Mouse (Mus musculus) erythroblast, embryonic 14.5 days (primary cell): ENCODE data around the gene Tnfrsf19.

ENCODE experiments used
- GATA1 ChIP-seq: IDR thresholded peaks from 2 replicates; pipeline ENCODE4 v1.6.1; 2012; ENCODE audit warnings: low read length, inconsistent platforms, mixed read lengths
- TAL1 ChIP-seq: IDR thresholded peaks from 3 replicates; pipeline ENCODE4 v1.6.1; 2012; ENCODE audit warnings: low read length, inconsistent platforms, mixed read lengths

GRCm38 (mm10) chr14:60984266-60984665 is 62.0 kb downstream of the Tnfrsf19 start:
- no peak for TF ChIP-seq TAL1
- no peak for TF ChIP-seq GATA1
